Mouse (Mus musculus) liver, embryonic 14.5 days (tissue): ENCODE measurements around the gene P3h1. TPM values are rescaled to one million over a fixed set of nuclear protein-coding genes. Genes with fewer than 3 reads are reported as not detected.

Source experiments
- ATAC-seq: fragments of 200-750 bp; cut with Nextera tagmentation; 2 replicates; pipeline ENCODE4 v1.8.0; 2017; ENCODE audit warnings: moderate number of reproducible peaks, mild to moderate bottlenecking, moderate library complexity; ENCODE audit not compliant: insufficient read depth
- DNase-seq, 3 experiments: peaks; one replicate each; pipeline ENCODE4 v3.0.0-alpha.2; 2012 to 2013; ENCODE audit warnings: low read depth in 3 of 3, low spot score in 3 of 3
- H3K27ac ChIP-seq: fragments of 300-500 bp; sonication (generic); 2 replicates; pipeline ENCODE4 v1.5.1; 2014; ENCODE audit warnings: moderate library complexity, mild to moderate bottlenecking, control low read depth, inconsistent platforms
- H3K27me3 ChIP-seq: fragments of 300-500 bp; sonication (generic); 2 replicates; pipeline ENCODE4 v1.6.1; 2014; ENCODE audit warnings: mild to moderate bottlenecking, low read length, moderate library complexity; ENCODE audit not compliant: control insufficient read depth, insufficient read depth
- H3K36me3 ChIP-seq: fragments of 300-500 bp; sonication (generic); replicated peaks from 2 replicates; pipeline ENCODE4 v1.6.1; 2014; ENCODE audit warnings: low read depth; ENCODE audit not compliant: control insufficient read depth, insufficient read depth
- H3K4me1 ChIP-seq, 2 experiments: fragments of 200-500 bp in 1 of 2; fragments of 300-500 bp in 1 of 2; sonication (generic) in 1 of 2; replicated peaks; 2 replicates each; pipeline ENCODE4 v1.6.1; 2012 to 2014; ENCODE audit warnings: antibody characterized with exemption in 1 of 2, inconsistent platforms in 1 of 2, low read length in 1 of 2; ENCODE audit not compliant: control insufficient read depth in 2 of 2, insufficient read depth in 2 of 2
- H3K4me2 ChIP-seq: fragments of 300-500 bp; sonication (generic); 2 replicates; pipeline ENCODE4 v1.6.1; 2014; ENCODE audit warnings: low read depth, mild to moderate bottlenecking, control low read depth, moderate library complexity
- H3K4me3 ChIP-seq, 2 experiments: fragments of 200-500 bp in 1 of 2; fragments of 300-500 bp in 1 of 2; sonication (generic) in 1 of 2; 2 replicates each; pipeline ENCODE4 v1.5.1; 2012 to 2014; ENCODE audit warnings: low read depth in 2 of 2, low read length in 2 of 2, mild to moderate bottlenecking in 2 of 2, control low read depth in 1 of 2, inconsistent platforms in 1 of 2, moderate library complexity in 1 of 2; ENCODE audit not compliant: insufficient read depth in 1 of 2
- H3K9ac ChIP-seq: fragments of 300-500 bp; sonication (generic); replicated peaks from 2 replicates; pipeline ENCODE4 v1.6.1; 2014; ENCODE audit warnings: mild to moderate bottlenecking, control low read depth, moderate library complexity
- H3K9me3 ChIP-seq: fragments of 300-500 bp; sonication (generic); 2 replicates; pipeline ENCODE4 v1.6.1; 2016; ENCODE audit warnings: low read length, mixed read lengths; ENCODE audit not compliant: control insufficient read depth
- CTCF ChIP-seq: IDR thresholded peaks from 2 replicates; pipeline ENCODE4 v1.5.1; 2016; ENCODE audit warnings: antibody characterized with exemption, low read depth, control low read depth
- EP300 ChIP-seq: IDR thresholded peaks from 2 replicates; pipeline ENCODE4 v1.6.1; 2016; ENCODE audit warnings: antibody characterized with exemption, low read depth
- WGBS: fragments of 180-500 bp; shearing (Covaris S2); extraction: QIAGEN DNeasy Blood & Tissue Kit; methylation state at CpG from one replicate; pipeline ENCODE4 v1.1.7; 2014; ENCODE audit not compliant: insufficient replicate concordance; 5-methylcytosine and 5-hydroxymethylcytosine counted together
- polyA plus RNA-seq, 2 experiments: library from polyadenylated mRNA; depleted of rRNA in 1 of 2; stranded (reverse) in 1 of 2; unstranded in 1 of 2; fragments of >200 nt; fragmentation: Nextera tagmentation in 1 of 2; extraction: Ambion mirVana in 1 of 2; gene quantifications; 2 replicates each; pipeline versions ENCODE4 v1.2.1 to v1.2.3; 2012 to 2014

Gene P3h1
- polyA plus RNA-seq, 2 experiments, result 7.9 to 9.1 TPM

DNA sequence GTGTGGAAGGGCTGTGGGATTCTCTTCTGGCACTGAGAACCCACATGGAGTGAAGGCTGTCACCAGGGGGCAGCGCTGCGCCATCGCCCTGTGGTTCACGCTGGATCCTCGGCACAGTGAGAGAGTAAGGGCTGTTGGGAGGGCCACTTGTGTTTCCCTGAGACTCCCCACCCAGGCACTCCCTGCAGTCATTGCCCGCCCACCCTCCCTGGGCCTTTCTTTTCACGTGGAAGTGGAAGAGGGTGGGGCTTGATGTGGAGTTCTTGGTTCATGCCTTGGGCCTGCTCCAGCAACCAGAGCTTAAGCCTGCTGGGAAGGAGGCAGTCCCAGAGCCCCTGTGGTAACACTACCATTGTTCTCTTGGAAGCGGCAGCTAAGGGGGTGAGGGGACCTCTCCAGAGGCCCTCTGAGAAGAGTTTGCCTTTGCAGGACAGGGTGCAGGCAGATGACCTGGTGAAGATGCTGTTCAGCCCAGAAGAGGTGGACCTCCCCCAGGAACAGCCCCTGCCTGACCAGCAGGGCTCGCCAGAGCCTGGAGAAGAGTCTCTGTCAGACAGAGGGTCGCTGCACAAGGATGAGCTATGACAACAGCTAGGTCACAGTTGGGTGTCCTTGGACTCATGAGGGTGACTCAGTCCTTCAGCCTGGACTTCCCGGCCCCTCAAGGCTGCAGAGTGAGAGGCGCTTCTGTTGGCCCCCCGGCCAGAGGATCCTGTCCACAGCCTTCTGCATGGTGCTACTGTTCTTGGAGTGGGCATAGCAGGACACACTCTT lies 14.9 kb downstream of the P3h1 start:
- WGBS, result 34% methylated on average over 13 of the region's 13 CpGs
- H3K27me3 ChIP-seq, result no peaks in the 10 kb centered on the region
- no peaks in the 10 kb centered on the region for H3K4me1 ChIP-seq
- ATAC-seq (peak; percentile 38; the same call in 1 of the 2 replicates), DNase-seq (no peak)
- no peaks in the 10 kb centered on the region for H3K36me3 ChIP-seq
- no peak overlapping the region for H3K9ac ChIP-seq
- H3K4me2 ChIP-seq, result no peak overlapping the region
- H3K4me3 ChIP-seq, result no peak overlapping the region
- no peaks in the 10 kb centered on the region for H3K9me3 ChIP-seq
- TF ChIP-seq EP300 (no peak), CTCF (peak; percentile 94)
- H3K27ac ChIP-seq, result no peak overlapping the region

DNA sequence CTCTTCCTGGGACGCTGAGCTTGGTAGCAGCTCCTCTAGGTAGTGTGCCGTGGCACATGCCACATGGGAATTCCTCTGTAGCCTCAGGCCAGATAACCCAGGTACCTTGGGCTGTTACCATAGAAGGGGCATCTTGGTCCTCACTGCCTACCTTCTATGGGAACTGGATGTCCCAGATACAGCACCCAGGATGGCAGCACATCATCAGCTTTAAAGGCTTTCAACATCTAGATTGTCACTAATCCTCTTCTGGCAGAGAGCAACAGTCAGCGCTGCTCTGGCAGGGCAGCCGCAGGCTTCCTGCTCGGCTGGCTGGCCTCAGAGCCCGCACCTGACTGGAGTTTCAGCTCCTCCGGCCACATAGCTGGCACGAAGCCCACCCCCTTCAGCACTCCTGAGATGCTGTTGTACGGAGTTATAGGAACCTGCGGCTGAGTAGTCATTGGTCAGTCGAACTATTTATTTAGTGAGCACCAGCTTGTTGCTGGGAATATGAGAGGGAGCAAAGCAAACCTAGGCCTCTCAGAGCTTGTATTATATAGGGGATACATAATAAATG lies 15.8 kb downstream of the P3h1 start:
- TF ChIP-seq CTCF (no peak), EP300 (no peak)
- Histone ChIP-seq H3K36me3 (no peaks in the 10 kb centered on the region), H3K9me3 (no peaks in the 10 kb centered on the region), H3K27me3 (no peaks in the 10 kb centered on the region), H3K27ac (no peak overlapping the region), H3K4me1 (no peaks in the 10 kb centered on the region), H3K4me3 (no peak overlapping the region), H3K9ac (no peak overlapping the region), H3K4me2 (no peak overlapping the region)
- DNase-seq, result no peak
- ATAC-seq, result no peak
- WGBS, result 73% methylated on average over 11 of the region's 11 CpGs

GRCm38 (mm10) chr4:119252025-119252808 lies 19.5 kb downstream of the P3h1 start:
- DNase-seq (no peak), ATAC-seq (no peak)
- Histone ChIP-seq H3K36me3 (no peaks in the 10 kb centered on the region), H3K4me3 (no peak overlapping the region), H3K27me3 (no peaks in the 10 kb centered on the region), H3K9me3 (no peaks in the 10 kb centered on the region), H3K27ac (no peak overlapping the region), H3K4me1 (no peaks in the 10 kb centered on the region), H3K9ac (no peak overlapping the region), H3K4me2 (no peak overlapping the region)
- WGBS, result 51% methylated on average over 7 of the region's 7 CpGs
- TF ChIP-seq EP300, result no peak
- no peak for TF ChIP-seq CTCF

DNA sequence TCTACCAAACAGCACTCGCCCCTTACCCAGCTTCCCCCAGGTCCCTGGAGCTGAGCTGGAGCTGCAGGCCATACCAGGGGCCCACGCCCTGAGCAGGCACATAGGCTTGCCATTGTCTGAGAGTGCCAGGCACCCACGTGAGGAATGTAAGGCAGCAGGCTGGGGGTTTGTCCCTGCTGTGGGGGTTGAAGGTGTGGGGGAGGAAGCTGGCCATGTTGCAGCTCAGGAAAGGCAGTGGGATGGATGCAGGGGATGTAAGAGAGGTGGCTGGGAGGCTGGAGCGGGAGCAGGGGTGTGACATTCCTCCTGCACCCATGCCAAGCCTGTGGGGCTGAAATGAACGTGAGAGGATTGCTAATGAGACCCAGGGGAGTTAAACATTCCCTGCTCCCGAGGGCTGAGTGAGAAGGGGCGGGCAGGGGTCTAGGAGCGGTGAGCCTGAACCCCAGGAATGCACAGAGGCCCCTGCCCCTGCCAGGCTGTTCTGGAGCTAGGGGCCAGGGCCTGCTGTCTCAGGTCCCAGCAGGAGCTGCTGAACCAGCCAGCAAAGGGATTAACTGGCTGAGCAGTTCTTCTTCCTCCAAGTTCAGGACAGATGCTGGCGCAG lies 21.4 kb downstream of the P3h1 start:
- Histone ChIP-seq H3K27me3 (no peaks in the 10 kb centered on the region), H3K27ac (no peak overlapping the region), H3K4me1 (no peaks in the 10 kb centered on the region), H3K36me3 (no peaks in the 10 kb centered on the region), H3K9me3 (no peaks in the 10 kb centered on the region), H3K9ac (no peak overlapping the region), H3K4me3 (no peak overlapping the region), H3K4me2 (no peak overlapping the region)
- DNase-seq, result no peak
- no peak for ATAC-seq
- 48% methylated on average over 9 of the region's 9 CpGs for WGBS
- TF ChIP-seq CTCF, result no peak
- TF ChIP-seq EP300, result no peak
